Mouse (Mus musculus) testis, adult 2 months (tissue): ENCODE measurements around the gene Tmem131l.

Source experiments
- CTCF ChIP-seq: fragments of 200-500 bp; IDR thresholded peaks from 2 replicates; pipeline ENCODE4 v1.5.1; 2012; ENCODE audit warnings: low read depth, mild to moderate bottlenecking, inconsistent platforms, low read length, moderate library complexity; ENCODE audit not compliant: control insufficient read depth, insufficient read depth, insufficient replicate concordance
- POLR2A ChIP-seq: fragments of 200-500 bp; IDR thresholded peaks from 2 replicates; pipeline ENCODE4 v1.6.1; 2012; ENCODE audit warnings: low read depth, mild to moderate bottlenecking, inconsistent platforms, low read length, moderate library complexity; ENCODE audit not compliant: control insufficient read depth

DNA sequence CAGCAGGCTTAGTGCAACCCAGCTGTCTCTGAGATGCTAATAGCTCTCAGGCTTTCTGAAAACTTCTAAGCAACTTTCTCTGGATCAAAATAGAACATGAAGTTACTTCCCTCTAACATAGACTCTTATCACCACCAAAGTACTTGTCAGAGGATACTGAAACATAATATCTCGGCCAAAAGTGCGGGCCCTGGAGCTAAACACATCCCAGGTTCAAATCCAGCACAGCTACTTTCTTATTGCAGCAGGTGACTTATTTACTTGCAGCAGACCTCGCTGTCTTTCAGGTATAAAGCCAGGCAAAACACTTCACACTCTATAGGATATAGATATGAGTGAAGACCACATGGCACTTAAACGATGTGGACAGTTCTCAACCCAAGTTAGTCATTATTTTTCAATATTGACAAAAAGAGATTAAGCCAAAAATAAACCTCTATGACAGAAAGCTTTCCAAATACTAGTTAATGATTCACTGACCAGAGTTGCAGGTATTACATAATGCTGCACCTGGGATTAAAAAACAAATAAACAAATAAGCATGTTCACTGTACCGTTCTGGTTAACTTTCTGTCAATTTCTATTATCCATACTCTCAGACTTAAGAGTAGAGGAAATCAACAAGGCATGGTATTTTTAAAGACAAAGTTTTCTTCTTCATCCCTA lies 5.7 kb downstream of the Tmem131l start:
- TF ChIP-seq CTCF (no peak), POLR2A (no peak)
